Mouse (Mus musculus) intestine, embryonic 14.5 days (tissue): ENCODE results near the gene Gm17617. TPM values are rescaled to one million over a fixed set of nuclear protein-coding genes. Genes with fewer than 3 reads are reported as not detected.

Source experiments
- ATAC-seq: fragments of 200-750 bp; cut with Nextera tagmentation; replicated peaks from 2 replicates; pipeline ENCODE4 v1.8.0; 2017; ENCODE audit warnings: low read depth, moderate number of reproducible peaks, moderate TSS enrichment, moderate library complexity; ENCODE audit not compliant: low FRiP score, low TSS enrichment
- DNase-seq: peaks from one replicate; pipeline ENCODE4 v3.0.0-alpha.2; 2018; ENCODE audit warnings: low spot score
- H3K27ac ChIP-seq: fragments of 300-500 bp; sonication (generic); 2 replicates; pipeline ENCODE4 v1.5.1; 2014; ENCODE audit warnings: low read depth, mild to moderate bottlenecking, control low read depth
- H3K27me3 ChIP-seq: fragments of 300-500 bp; sonication (generic); replicated peaks from 2 replicates; pipeline ENCODE4 v1.6.1; 2014; ENCODE audit warnings: low read length, control low read depth; ENCODE audit not compliant: control insufficient read depth, insufficient read depth
- H3K36me3 ChIP-seq: fragments of 300-500 bp; sonication (generic); 2 replicates; pipeline ENCODE4 v1.6.1; 2014; ENCODE audit warnings: low read length, control low read depth; ENCODE audit not compliant: control insufficient read depth, insufficient read depth
- H3K4me1 ChIP-seq: fragments of 300-500 bp; sonication (generic); replicated peaks from 2 replicates; pipeline ENCODE4 v1.6.1; 2014; ENCODE audit warnings: low read length, control low read depth, mixed read lengths; ENCODE audit not compliant: control insufficient read depth, insufficient read depth
- H3K4me2 ChIP-seq: fragments of 300-500 bp; sonication (generic); 2 replicates; pipeline ENCODE4 v1.6.1; 2014; ENCODE audit warnings: low read length
- H3K4me3 ChIP-seq: fragments of 300-500 bp; sonication (generic); 2 replicates; pipeline ENCODE4 v1.5.1; 2014; ENCODE audit warnings: low read depth, low read length, control low read depth, mixed read lengths
- H3K9ac ChIP-seq: fragments of 300-500 bp; sonication (generic); 2 replicates; pipeline ENCODE4 v1.6.1; 2014; ENCODE audit warnings: mild to moderate bottlenecking, low read length
- H3K9me3 ChIP-seq: fragments of 300-500 bp; sonication (generic); 2 replicates; pipeline ENCODE4 v1.6.1; 2016; ENCODE audit warnings: low read length, control low read depth; ENCODE audit not compliant: control insufficient read depth
- WGBS: fragments of 180-500 bp; shearing (Covaris S2); extraction: QIAGEN DNeasy Blood & Tissue Kit; methylation state at CpG from one replicate; pipeline ENCODE4 v1.1.7; 2014; 5-methylcytosine and 5-hydroxymethylcytosine counted together
- polyA plus RNA-seq: library from polyadenylated mRNA; unstranded; fragments of >200 nt; fragmentation: Nextera tagmentation; extraction: Ambion mirVana; gene quantifications from 2 replicates; pipeline ENCODE4 v1.2.1, GENCODE M21; 2014

Gm17617 gene
- polyA plus RNA-seq: not detected in 2 replicates

GRCm38 (mm10) chr13:55133448-55133847, at the start of gene Gm17617:
Gene Gm17617 (minus strand): TSS chr13:55133548.
- H3K9ac ChIP-seq: no peak within 1 kb of the TSS
- no peak within 1 kb of the TSS for H3K27ac ChIP-seq
- no peak within 1 kb of the TSS for H3K4me3 ChIP-seq
- no peak within 1 kb of the TSS for H3K4me2 ChIP-seq
- H3K27me3 ChIP-seq: no peaks in the 10 kb centered on the region
- DNase-seq (no peak), ATAC-seq (no peak)
- no peaks in the 10 kb centered on the region for H3K9me3 ChIP-seq
- WGBS: 98% methylated on average over 2 of the region's 2 CpGs
- 0 out of 2 replicates have a peak, but pooled peaks cover 4% of the 10 kb centered on the region for H3K4me1 ChIP-seq
- H3K36me3 ChIP-seq: peaks cover 53% of the 10 kb centered on the region

- Histone ChIP-seq H3K4me3 (peak overlapping the region; percentile 33), H3K9me3 (no peaks in the 10 kb centered on the region), H3K27me3 (no peaks in the 10 kb centered on the region), H3K4me2 (peak overlapping the region; percentile 62), H3K4me1 (peaks cover 3% of the 10 kb centered on the region; the same call in 1 of the 2 replicates), H3K27ac (peak overlapping the region; percentile 90), H3K9ac (peak overlapping the region; percentile 51), H3K36me3 (no peaks in the 10 kb centered on the region)
- 3% methylated on average over 23 of the region's 23 CpGs for WGBS
- ATAC-seq (peak; percentile 86), DNase-seq (peak; percentile 92)
Observed at GRCm38 (mm10) chr13:55182173-55182894, 49.0 kb upstream of the Gm17617 start.

DNA sequence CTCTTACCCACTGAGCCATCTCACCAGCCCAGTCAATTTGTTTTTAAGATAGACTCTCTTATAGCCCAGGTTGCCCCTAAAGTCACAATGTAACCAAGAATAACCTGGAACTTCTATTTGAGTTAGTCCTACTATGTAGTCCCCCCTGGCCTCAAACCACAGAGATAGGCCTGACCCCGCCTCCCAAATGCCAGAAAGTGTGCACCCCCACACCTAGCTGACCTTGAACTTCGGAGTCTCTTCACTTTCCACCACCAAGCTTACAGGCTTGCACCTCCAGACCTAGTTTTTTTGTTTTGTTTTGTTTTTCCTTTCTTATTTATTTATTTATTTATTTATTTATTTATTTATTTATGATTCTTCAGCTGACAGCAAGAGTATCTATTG, 48.4 kb upstream of the Gm17617 start:
- no peaks in the 10 kb centered on the region for H3K27me3 ChIP-seq
- DNase-seq: no peak
- H3K4me1 ChIP-seq: peaks cover 3% of the 10 kb centered on the region; the same call in 1 of the 2 replicates
- peak overlapping the region; percentile 51; the same call in 1 of the 2 replicates for H3K9ac ChIP-seq
- peak overlapping the region; percentile 62 for H3K4me2 ChIP-seq
- H3K36me3 ChIP-seq: no peaks in the 10 kb centered on the region
- no peaks in the 10 kb centered on the region for H3K9me3 ChIP-seq
- WGBS: 77% methylated on average over 2 of the region's 2 CpGs
- ATAC-seq: peak; percentile 38
- peak overlapping the region; percentile 90 for H3K27ac ChIP-seq
- peak overlapping the region; percentile 33 for H3K4me3 ChIP-seq

DNA sequence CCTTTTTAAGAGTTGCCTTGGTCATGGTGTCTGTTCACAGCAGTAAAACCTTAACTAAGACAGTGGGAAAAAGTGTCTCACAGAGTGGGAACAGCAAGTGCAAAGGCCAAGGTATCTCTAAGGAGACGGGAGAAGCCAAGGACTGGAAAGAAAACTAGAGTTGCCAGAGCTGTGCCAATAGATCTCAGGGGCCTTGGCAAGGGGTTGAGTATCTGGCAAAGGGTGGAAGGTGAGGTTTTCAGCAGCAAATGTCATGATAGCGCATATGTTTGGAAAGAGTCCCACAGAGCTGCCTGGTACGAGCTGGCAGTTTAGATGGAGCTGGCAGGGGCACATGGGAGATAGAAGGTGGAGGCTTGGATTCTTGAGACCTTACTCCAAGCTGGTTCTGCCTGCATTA, 46.2 kb upstream of the Gm17617 start:
- 97% methylated on average over 3 of the region's 3 CpGs for WGBS
- Histone ChIP-seq H3K9me3 (no peaks in the 10 kb centered on the region), H3K4me2 (no peak overlapping the region), H3K9ac (no peak overlapping the region), H3K4me3 (no peak overlapping the region), H3K27ac (no peak overlapping the region), H3K4me1 (peaks cover 3% of the 10 kb centered on the region; the same call in 1 of the 2 replicates), H3K36me3 (no peaks in the 10 kb centered on the region), H3K27me3 (no peaks in the 10 kb centered on the region)
- no peak for DNase-seq
- no peak for ATAC-seq

GRCm38 (mm10) chr13:55178556-55178955, 45.2 kb upstream of the Gm17617 start:
- Histone ChIP-seq H3K9ac (no peak overlapping the region), H3K27ac (no peak overlapping the region), H3K4me3 (no peak overlapping the region), H3K4me2 (no peak overlapping the region), H3K4me1 (peaks cover 3% of the 10 kb centered on the region; the same call in 1 of the 2 replicates), H3K9me3 (no peaks in the 10 kb centered on the region), H3K36me3 (no peaks in the 10 kb centered on the region), H3K27me3 (no peaks in the 10 kb centered on the region)
- peak; percentile 91 for DNase-seq
- no peak for ATAC-seq
- WGBS: 33% methylated on average over 2 of the region's 2 CpGs

GRCm38 (mm10) chr13:55177903-55178496, 44.7 kb upstream of the Gm17617 start:
- Histone ChIP-seq H3K4me1 (peaks cover 3% of the 10 kb centered on the region; the same call in 1 of the 2 replicates), H3K27me3 (no peaks in the 10 kb centered on the region), H3K27ac (no peak overlapping the region), H3K9me3 (no peaks in the 10 kb centered on the region), H3K9ac (no peak overlapping the region), H3K36me3 (no peaks in the 10 kb centered on the region), H3K4me2 (no peak overlapping the region), H3K4me3 (no peak overlapping the region)
- ATAC-seq (no peak), DNase-seq (no peak)
- 63% methylated on average over 4 of the region's 4 CpGs for WGBS

DNA sequence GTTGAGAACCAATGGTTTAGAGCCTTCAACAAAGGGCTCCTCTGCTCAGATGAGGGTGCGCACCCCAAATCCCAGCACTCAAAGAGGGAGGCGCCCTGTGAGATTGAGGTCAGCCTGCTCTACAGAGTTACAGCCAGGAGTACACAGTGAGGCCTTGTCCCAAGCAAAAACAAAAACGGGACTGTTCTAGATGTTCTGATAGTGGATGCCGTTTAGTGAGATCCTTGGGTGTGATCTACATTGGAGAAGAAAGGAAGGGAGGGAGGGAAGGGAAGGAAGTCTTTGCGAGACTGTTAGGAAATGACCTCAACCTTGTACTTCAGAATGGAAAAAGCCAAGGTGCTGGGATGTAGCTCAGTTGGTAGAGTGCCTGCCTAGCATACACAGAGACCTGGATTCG, 42.9 kb upstream of the Gm17617 start:
- Histone ChIP-seq H3K9ac (no peak overlapping the region), H3K4me3 (no peak overlapping the region), H3K4me1 (peaks cover 13% of the 10 kb centered on the region), H3K36me3 (no peaks in the 10 kb centered on the region), H3K9me3 (no peaks in the 10 kb centered on the region), H3K27me3 (no peaks in the 10 kb centered on the region), H3K4me2 (no peak overlapping the region), H3K27ac (no peak overlapping the region)
- DNase-seq (no peak), ATAC-seq (no peak)
- 84% methylated on average over 6 of the region's 6 CpGs for WGBS

- no peak overlapping the region for H3K9ac ChIP-seq
- no peaks in the 10 kb centered on the region for H3K36me3 ChIP-seq
- ATAC-seq (no peak), DNase-seq (no peak)
- peaks cover 15% of the 10 kb centered on the region for H3K4me1 ChIP-seq
- H3K27me3 ChIP-seq: no peaks in the 10 kb centered on the region
- H3K9me3 ChIP-seq: 0 out of 2 replicates have a peak, but pooled peaks cover 2% of the 10 kb centered on the region
- H3K27ac ChIP-seq: no peak overlapping the region
- no peak overlapping the region for H3K4me3 ChIP-seq
- 83% methylated on average over 11 of the region's 11 CpGs for WGBS
- no peak overlapping the region for H3K4me2 ChIP-seq
Observed at GRCm38 (mm10) chr13:55174347-55174746, 41.0 kb upstream of the Gm17617 start.
